Comparison of ENCODE assay signal across 10 mouse cellular contexts in the genomic region with DNA sequence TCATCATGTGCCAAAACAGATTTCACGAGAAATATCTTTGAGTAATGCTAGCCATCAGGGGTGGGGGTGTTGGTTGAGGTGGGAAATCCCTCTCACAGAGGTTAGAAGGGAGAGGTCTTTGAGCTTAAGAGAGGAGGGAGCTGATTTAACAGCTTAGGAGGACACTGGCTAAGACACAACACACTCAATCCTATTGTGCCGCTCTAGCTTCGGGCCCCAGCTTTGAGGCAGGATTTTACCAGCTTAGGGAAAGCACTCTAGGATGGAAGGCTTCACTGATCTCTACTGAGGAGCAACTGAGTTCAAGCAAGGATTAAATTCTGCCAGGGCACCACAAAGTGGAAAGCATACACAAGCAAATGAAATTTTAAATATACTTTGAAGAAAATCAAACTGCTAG. TPM values are rescaled to one million over a fixed set of nuclear protein-coding genes. Genes with fewer than 3 reads are reported as not detected.
DNase-seq lines count a peak whose midpoint lies in the region; ATAC-seq and TF ChIP-seq lines count a peak whose summit lies in the region.
"Had no signal": no experiment of that assay in that cellular context is flagged by ENCODE, and none has a peak within 500 bp of the region (broad histone marks: within the 10 kb centered on the region; RNA-seq: fewer than 3 reads in every experiment).

No protein-coding gene starts in this region.

- no peak overlapping the region for H3K9ac ChIP-seq in intestine, embryonic 14.5 days (ENCODE audit: low read length)
- H3K9ac ChIP-seq in intestine, postnatal 0 days (ENCODE audit: low read depth, low read length) = no peak overlapping the region
- peak overlapping the region; percentile 62 for H3K9ac ChIP-seq in embryonic facial prominence, embryonic 13.5 days
- H3K9ac ChIP-seq in intestine, embryonic 16.5 days (ENCODE audit: low read depth, low read length) = 0 out of 2 replicates have a peak overlapping the region, but pooled peaks have one; percentile 8

- DNase-seq in intestine, embryonic 14.5 days (ENCODE audit: low spot score) = no peak
- DNase-seq in thymus, postnatal 4 days = no peak
- DNase-seq in spleen, postnatal 36 days (ENCODE audit: low spot score in 2 of 2) = no peak
- no peak for DNase-seq in layer of hippocampus, postnatal 14 days (ENCODE audit: low spot score in 2 of 2)

- H3K4me1 ChIP-seq in intestine, embryonic 14.5 days (replicated peaks; ENCODE audit: control insufficient read depth, insufficient read depth, low read length) = peaks cover 20% of the 10 kb centered on the region
- H3K4me1 ChIP-seq in intestine, postnatal 0 days (replicated peaks; ENCODE audit: control insufficient read depth, insufficient read depth, low read length) = peaks cover 1% of the 10 kb centered on the region; the same call in 1 of the 2 replicates
- H3K4me1 ChIP-seq in embryonic facial prominence, embryonic 13.5 days = peaks cover 32% of the 10 kb centered on the region
- H3K4me1 ChIP-seq in intestine, embryonic 16.5 days (ENCODE audit: control insufficient read depth, insufficient read depth, low read length) = peaks cover 11% of the 10 kb centered on the region

- no peak for TF ChIP-seq CTCF in intestine, postnatal 0 days (IDR thresholded peaks at IDR 0.05; ENCODE audit: low read depth)

- no peak overlapping the region for H3ac ChIP-seq in myocyte (ENCODE audit: control insufficient read depth, insufficient read length)

- no peak overlapping the region for H3K4me3 ChIP-seq in intestine, embryonic 14.5 days (ENCODE audit: low read depth, low read length)
- H3K4me3 ChIP-seq in intestine, postnatal 0 days (ENCODE audit: low read depth, low read length) = no peak overlapping the region
- H3K4me3 ChIP-seq in embryonic facial prominence, embryonic 13.5 days = peak overlapping the region; percentile 7; the same call in 1 of the 2 replicates
- no peak overlapping the region for H3K4me3 ChIP-seq in intestine, embryonic 16.5 days (ENCODE audit: low read length)
- peak overlapping the region; percentile 96 for H3K4me3 ChIP-seq in myocyte

- H3K27me3 ChIP-seq in intestine, embryonic 14.5 days (replicated peaks; ENCODE audit: control insufficient read depth, insufficient read depth, low read length) = no peaks in the 10 kb centered on the region
- no peaks in the 10 kb centered on the region for H3K27me3 ChIP-seq in intestine, postnatal 0 days (replicated peaks; ENCODE audit: control insufficient read depth, insufficient read depth, low read length)
- no peaks in the 10 kb centered on the region for H3K27me3 ChIP-seq in embryonic facial prominence, embryonic 13.5 days
- no peaks in the 10 kb centered on the region for H3K27me3 ChIP-seq in intestine, embryonic 16.5 days (replicated peaks; ENCODE audit: control insufficient read depth, insufficient read depth, low read length)
- no peaks in the 10 kb centered on the region for H3K27me3 ChIP-seq in myocyte (ENCODE audit: control insufficient read depth, insufficient read depth, insufficient read length)

- peaks cover 57% of the 10 kb centered on the region for H3K79me2 ChIP-seq in myocyte (ENCODE audit: control insufficient read depth, insufficient read depth)

- ATAC-seq in intestine, embryonic 14.5 days (replicated peaks; ENCODE audit: low FRiP score, low TSS enrichment, low read depth) = no peak
- ATAC-seq in intestine, postnatal 0 days = no peak
- ATAC-seq in embryonic facial prominence, embryonic 13.5 days (ENCODE audit: insufficient number of reproducible peaks, insufficient read depth, low FRiP score, low TSS enrichment, low read depth) = no peak
- no peak for ATAC-seq in intestine, embryonic 16.5 days
- ATAC-seq: inflammation-experienced regulatory T-cells, adult 6 months had no signal

- no peak for TF ChIP-seq POLR2A in myocyte (IDR thresholded peaks at IDR 0.05; ENCODE audit: insufficient read length, low read depth)

- H3K27ac ChIP-seq in intestine, embryonic 14.5 days (ENCODE audit: low read depth) = no peak overlapping the region
- H3K27ac ChIP-seq in intestine, postnatal 0 days (ENCODE audit: low read depth, low read length) = no peak overlapping the region
- no peak overlapping the region for H3K27ac ChIP-seq in embryonic facial prominence, embryonic 13.5 days
- H3K27ac ChIP-seq in intestine, embryonic 16.5 days (ENCODE audit: low read length) = no peak overlapping the region

- peaks cover 45% of the 10 kb centered on the region for H3K36me3 ChIP-seq in intestine, embryonic 14.5 days (ENCODE audit: control insufficient read depth, insufficient read depth, low read length)
- H3K36me3 ChIP-seq in intestine, postnatal 0 days (ENCODE audit: control insufficient read depth, insufficient read depth) = peaks cover 21% of the 10 kb centered on the region
- peaks cover 43% of the 10 kb centered on the region for H3K36me3 ChIP-seq in embryonic facial prominence, embryonic 13.5 days
- 0 out of 2 replicates have a peak, but pooled peaks cover 7% of the 10 kb centered on the region for H3K36me3 ChIP-seq in intestine, embryonic 16.5 days (ENCODE audit: control insufficient read depth, insufficient read depth, low read length)
- peaks cover 22% of the 10 kb centered on the region for H3K36me3 ChIP-seq in myocyte (ENCODE audit: control insufficient read depth, insufficient read depth)

- peak overlapping the region; percentile 13; the same call in 1 of the 2 replicates for H3K4me2 ChIP-seq in intestine, embryonic 14.5 days (ENCODE audit: low read length)
- no peak overlapping the region for H3K4me2 ChIP-seq in intestine, postnatal 0 days (replicated peaks; ENCODE audit: low read depth)
- H3K4me2 ChIP-seq in embryonic facial prominence, embryonic 13.5 days = peak overlapping the region; percentile 97
- no peak overlapping the region for H3K4me2 ChIP-seq in intestine, embryonic 16.5 days (ENCODE audit: low read depth, low read length)
- peak overlapping the region; percentile 91 for H3K4me2 ChIP-seq in myocyte (ENCODE audit: low read depth)

- WGBS in intestine, embryonic 14.5 days = 78% methylated on average over 3 of the region's 3 CpGs
- 74% methylated on average over 3 of the region's 3 CpGs for WGBS in intestine, postnatal 0 days
- 76% methylated on average over 3 of the region's 3 CpGs for WGBS in embryonic facial prominence, embryonic 13.5 days
- 74% methylated on average over 3 of the region's 3 CpGs for WGBS in intestine, embryonic 16.5 days

- H3K9me3 ChIP-seq in intestine, embryonic 14.5 days (ENCODE audit: control insufficient read depth, low read length) = no peaks in the 10 kb centered on the region
- H3K9me3 ChIP-seq in intestine, postnatal 0 days (ENCODE audit: control insufficient read depth) = no peaks in the 10 kb centered on the region
- no peaks in the 10 kb centered on the region for H3K9me3 ChIP-seq in embryonic facial prominence, embryonic 13.5 days
- no peaks in the 10 kb centered on the region for H3K9me3 ChIP-seq in intestine, embryonic 16.5 days (ENCODE audit: control insufficient read depth, low read length)

TF ChIP-seq in myocyte, 11 proteins besides CTCF, POLR2A, EP300 and RAD21 (continues in another document):
- no peak for TF ChIP-seq SRF (IDR thresholded peaks at IDR 0.05; ENCODE audit: control insufficient read depth, insufficient read length, low read depth)
- no peak for TF ChIP-seq CEBPB (IDR thresholded peaks at IDR 0.05; ENCODE audit: insufficient read depth, poor library complexity, severe bottlenecking)

RNA-seq across cellular contexts. Expression of gene Ttc9c, which starts 2.1 kb away (rescaled TPM):
- 38.5 and 48.4 TPM in 2 replicates for polyA plus RNA-seq in intestine, embryonic 14.5 days (2014; fragmentation: Nextera tagmentation; extraction: Ambion mirVana)
- 18.2 and 19.9 TPM in 2 replicates for polyA plus RNA-seq in intestine, postnatal 0 days (2015; fragmentation: Nextera tagmentation; extraction: Ambion mirVana)
- 78.7 and 82.9 TPM in 2 replicates for polyA plus RNA-seq in embryonic facial prominence, embryonic 13.5 days (2015; fragmentation: Nextera tagmentation; extraction: Ambion mirVana)
- polyA plus RNA-seq in intestine, embryonic 16.5 days (2015; fragmentation: Nextera tagmentation; extraction: Ambion mirVana) = 36.0 and 44.0 TPM in 2 replicates
- 18.7 TPM for polyA plus RNA-seq in myocyte (2012; fragmentation: generic; extraction: Trizol)
- total RNA-seq in layer of hippocampus, postnatal 14 days (2021) = 10 to 100 TPM; 29.8 to 32.1 TPM

RNA-seq across cellular contexts. Expression of gene Hnrnpul2, which starts 2.8 kb away (rescaled TPM):
- polyA plus RNA-seq in intestine, embryonic 14.5 days (2014; fragmentation: Nextera tagmentation; extraction: Ambion mirVana) = 6.5 and 7.7 TPM in 2 replicates
- polyA plus RNA-seq in intestine, postnatal 0 days (2015; fragmentation: Nextera tagmentation; extraction: Ambion mirVana) = 5.4 and 6.0 TPM in 2 replicates
- polyA plus RNA-seq in embryonic facial prominence, embryonic 13.5 days (2015; fragmentation: Nextera tagmentation; extraction: Ambion mirVana) = 7.4 and 7.6 TPM in 2 replicates
- polyA plus RNA-seq in intestine, embryonic 16.5 days (2015; fragmentation: Nextera tagmentation; extraction: Ambion mirVana) = 3.7 and 4.3 TPM in 2 replicates
- polyA plus RNA-seq in myocyte (2012; fragmentation: generic; extraction: Trizol) = 42.1 TPM
- total RNA-seq in layer of hippocampus, postnatal 14 days (2021) = 100 to 1,000 TPM in 1 of 2 experiments, 10 to 100 TPM in 1; 99.4 to 103 TPM

RNA-seq across cellular contexts. Expression of gene AC129217.1, which starts 12.6 kb away (rescaled TPM):
- not detected in 2 replicates for polyA plus RNA-seq in intestine, embryonic 14.5 days (2014; fragmentation: Nextera tagmentation; extraction: Ambion mirVana)
- polyA plus RNA-seq in intestine, postnatal 0 days (2015; fragmentation: Nextera tagmentation; extraction: Ambion mirVana) = not detected in 2 replicates
- polyA plus RNA-seq in embryonic facial prominence, embryonic 13.5 days (2015; fragmentation: Nextera tagmentation; extraction: Ambion mirVana) = not detected in 2 replicates
- polyA plus RNA-seq in intestine, embryonic 16.5 days (2015; fragmentation: Nextera tagmentation; extraction: Ambion mirVana) = not detected in 2 replicates
- polyA plus RNA-seq in myocyte (2012; fragmentation: generic; extraction: Trizol) = 1.00 TPM
- 1 to 10 TPM in 1 of 2 experiments, not detected in 1; 4.4 TPM for total RNA-seq in layer of hippocampus, postnatal 14 days (2021)
- total RNA-seq: megakaryocyte progenitor cell, adult 5-6 weeks had no signal
- polyA plus RNA-seq: inflammation-experienced regulatory T-cells, adult 6 months had no signal

RNA-seq across cellular contexts. Expression of gene Zbtb3, which starts 14.6 kb away (rescaled TPM):
- 4.2 and 4.3 TPM in 2 replicates for polyA plus RNA-seq in intestine, embryonic 14.5 days (2014; fragmentation: Nextera tagmentation; extraction: Ambion mirVana)
- polyA plus RNA-seq in intestine, postnatal 0 days (2015; fragmentation: Nextera tagmentation; extraction: Ambion mirVana) = 1.9 and 2.0 TPM in 2 replicates
- polyA plus RNA-seq in embryonic facial prominence, embryonic 13.5 days (2015; fragmentation: Nextera tagmentation; extraction: Ambion mirVana) = 5.5 and 6.0 TPM in 2 replicates
- polyA plus RNA-seq in intestine, embryonic 16.5 days (2015; fragmentation: Nextera tagmentation; extraction: Ambion mirVana) = 3.6 and 4.1 TPM in 2 replicates
- 2.4 TPM for polyA plus RNA-seq in myocyte (2012; fragmentation: generic; extraction: Trizol)
- 1 to 10 TPM; 4.3 TPM for total RNA-seq in layer of hippocampus, postnatal 14 days (2021)

RNA-seq across cellular contexts. Expression of gene Polr2g, which starts 18.6 kb away (rescaled TPM):
- polyA plus RNA-seq in intestine, embryonic 14.5 days (2014; fragmentation: Nextera tagmentation; extraction: Ambion mirVana) = 148 and 151 TPM in 2 replicates
- 114 and 115 TPM in 2 replicates for polyA plus RNA-seq in intestine, postnatal 0 days (2015; fragmentation: Nextera tagmentation; extraction: Ambion mirVana)
- polyA plus RNA-seq in embryonic facial prominence, embryonic 13.5 days (2015; fragmentation: Nextera tagmentation; extraction: Ambion mirVana) = 175 and 178 TPM in 2 replicates
- polyA plus RNA-seq in intestine, embryonic 16.5 days (2015; fragmentation: Nextera tagmentation; extraction: Ambion mirVana) = 130 and 138 TPM in 2 replicates
- polyA plus RNA-seq in myocyte (2012; fragmentation: generic; extraction: Trizol) = 152 TPM
- 100 to 1,000 TPM; 119 TPM for total RNA-seq in layer of hippocampus, postnatal 14 days (2021)

Comparison
In these comparisons a context has a peak if more than half of its experiments do, and no peak if none do; other contexts are left out.
1. H3K4me2 ChIP-seq: peak in intestine, embryonic 14.5 days (single experiment), embryonic facial prominence, embryonic 13.5 days (single experiment) and myocyte (single experiment); none in intestine, postnatal 0 days (single experiment) and intestine, embryonic 16.5 days (single experiment).
2. H3K9ac ChIP-seq: peak in embryonic facial prominence, embryonic 13.5 days (single experiment) and intestine, embryonic 16.5 days (single experiment); none in intestine, embryonic 14.5 days (single experiment) and intestine, postnatal 0 days (single experiment).
3. H3K4me3 ChIP-seq: peak in embryonic facial prominence, embryonic 13.5 days (single experiment) and myocyte (single experiment); none in intestine, embryonic 14.5 days (single experiment), intestine, postnatal 0 days (single experiment) and intestine, embryonic 16.5 days (single experiment).